Mouse (Mus musculus) heart, embryonic 16.5 days (tissue): ENCODE results near the gene H2-Q10. TPM values are rescaled to one million over a fixed set of nuclear protein-coding genes. Genes with fewer than 3 reads are reported as not detected.

Experiments used
- ATAC-seq: fragments of 200-750 bp; cut with Nextera tagmentation; replicated peaks from 2 replicates; pipeline ENCODE4 v1.8.0; 2017; ENCODE audit warnings: moderate number of reproducible peaks; ENCODE audit not compliant: insufficient read depth, low FRiP score; ENCODE audit errors: extremely low read depth
- H3K27ac ChIP-seq: fragments of 300-500 bp; sonication (generic); 2 replicates; pipeline ENCODE4 v1.5.1; 2014; ENCODE audit warnings: mild to moderate bottlenecking, low read length, control low read depth, moderate library complexity
- H3K27me3 ChIP-seq: fragments of 300-500 bp; sonication (generic); 2 replicates; pipeline ENCODE4 v1.6.1; 2014; ENCODE audit warnings: low read length, mixed read lengths; ENCODE audit not compliant: control insufficient read depth, insufficient read depth
- H3K36me3 ChIP-seq: fragments of 300-500 bp; sonication (generic); 2 replicates; pipeline ENCODE4 v1.6.1; 2014; ENCODE audit not compliant: control insufficient read depth, insufficient read depth
- H3K4me1 ChIP-seq: fragments of 300-500 bp; sonication (generic); 2 replicates; pipeline ENCODE4 v1.6.1; 2014; ENCODE audit warnings: low read length, mixed read lengths; ENCODE audit not compliant: control insufficient read depth, insufficient read depth
- H3K4me2 ChIP-seq: fragments of 300-500 bp; sonication (generic); 2 replicates; pipeline ENCODE4 v1.6.1; 2014; ENCODE audit warnings: low read depth, mild to moderate bottlenecking, control low read depth, low read length
- H3K4me3 ChIP-seq: fragments of 300-500 bp; sonication (generic); 2 replicates; pipeline ENCODE4 v1.5.1; 2014; ENCODE audit warnings: mild to moderate bottlenecking, control low read depth, low read length
- H3K9ac ChIP-seq: fragments of 300-500 bp; sonication (generic); 2 replicates; pipeline ENCODE4 v1.6.1; 2014; ENCODE audit warnings: low read length, control low read depth
- H3K9me3 ChIP-seq: fragments of 300-500 bp; sonication (generic); replicated peaks from 2 replicates; pipeline ENCODE4 v1.6.1; 2016; ENCODE audit warnings: low read length; ENCODE audit not compliant: control insufficient read depth
- WGBS: fragments of 180-500 bp; shearing (Covaris S2); extraction: QIAGEN DNeasy Blood & Tissue Kit; methylation state at CpG from one replicate; pipeline ENCODE4 v1.1.7; 2014; 5-methylcytosine and 5-hydroxymethylcytosine counted together
- polyA plus RNA-seq: library from polyadenylated mRNA; unstranded; fragments of >200 nt; fragmentation: Nextera tagmentation; extraction: Ambion mirVana; gene quantifications from 2 replicates; pipeline ENCODE4 v1.2.1, GENCODE M21; 2015

Gene H2-Q10
- polyA plus RNA-seq, 1 experiment from 2014 or later, result 0.58 TPM

DNA sequence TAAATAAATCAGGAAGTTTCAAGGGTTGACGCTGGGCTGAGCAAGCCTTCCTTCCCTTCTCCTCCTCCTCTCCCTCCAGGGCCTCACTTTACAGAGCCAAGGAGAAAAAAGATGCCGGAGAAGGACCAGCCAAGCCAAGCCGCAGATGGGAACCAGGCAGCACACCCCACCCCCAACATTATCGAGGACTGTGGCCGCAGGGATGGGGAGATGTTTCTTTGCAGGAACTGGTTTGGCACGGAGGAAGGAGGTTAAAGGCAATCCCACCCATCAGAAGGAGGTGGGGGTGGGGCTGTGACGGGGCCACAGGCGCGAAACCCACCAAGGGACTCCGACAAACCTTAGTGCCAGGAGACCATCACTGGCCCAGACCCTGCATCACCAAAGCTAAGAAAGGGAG, 16.8 kb downstream of the H2-Q10 start:
- no peaks in the 10 kb centered on the region for H3K36me3 ChIP-seq
- H3K27ac ChIP-seq, result no peak overlapping the region
- no peaks in the 10 kb centered on the region for H3K4me1 ChIP-seq
- no peaks in the 10 kb centered on the region for H3K9me3 ChIP-seq
- 54% methylated on average over 10 of the region's 10 CpGs for WGBS
- no peak overlapping the region for H3K4me3 ChIP-seq
- ATAC-seq, result no peak
- no peak overlapping the region for H3K4me2 ChIP-seq
- no peaks in the 10 kb centered on the region for H3K27me3 ChIP-seq
- H3K9ac ChIP-seq, result no peak overlapping the region

DNA sequence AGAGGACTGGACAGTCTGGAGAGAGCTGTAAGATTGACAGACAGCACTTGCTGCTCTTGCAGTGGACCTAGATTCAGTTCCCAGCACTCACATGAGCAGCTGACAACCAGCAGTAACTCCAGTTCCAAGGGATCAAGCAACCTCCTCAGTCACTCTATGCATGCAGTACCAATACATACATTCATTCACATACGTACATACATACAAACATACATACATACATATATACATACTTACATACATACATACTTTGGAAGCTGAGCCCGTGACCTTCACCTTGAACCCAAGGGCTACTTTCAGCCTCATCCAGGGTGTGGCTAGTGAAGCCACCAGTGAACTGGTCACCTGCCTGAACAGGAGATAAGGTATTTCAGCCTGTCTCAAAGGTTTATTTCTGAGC, 18.2 kb downstream of the H2-Q10 start:
- WGBS, result 91% methylated on average over 2 of the region's 2 CpGs
- no peaks in the 10 kb centered on the region for H3K9me3 ChIP-seq
- H3K27me3 ChIP-seq, result no peaks in the 10 kb centered on the region
- no peak for ATAC-seq
- H3K4me1 ChIP-seq, result no peaks in the 10 kb centered on the region
- no peak overlapping the region for H3K9ac ChIP-seq
- H3K36me3 ChIP-seq, result no peaks in the 10 kb centered on the region
- H3K27ac ChIP-seq, result no peak overlapping the region
- H3K4me3 ChIP-seq, result no peak overlapping the region
- no peak overlapping the region for H3K4me2 ChIP-seq

DNA sequence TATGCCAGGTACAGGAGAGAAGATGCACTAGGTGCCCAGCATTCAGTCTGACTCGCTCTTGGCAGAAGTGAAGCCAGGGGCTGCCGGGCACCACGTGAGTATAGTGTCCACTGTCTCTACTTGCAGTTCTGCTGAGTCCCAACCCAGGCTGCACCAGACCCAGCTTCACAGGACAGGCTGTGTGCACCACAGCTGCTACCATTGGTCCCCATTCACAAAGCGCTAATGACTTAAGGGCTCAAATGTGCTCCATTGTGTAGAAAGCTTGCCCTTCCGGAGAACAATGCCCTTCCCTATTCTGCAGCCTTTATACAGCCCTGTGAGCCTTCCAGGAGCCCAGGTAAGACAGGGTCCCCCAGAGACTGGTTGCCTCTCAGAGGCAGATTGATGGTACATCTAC, 20.4 kb downstream of the H2-Q10 start:
- Histone ChIP-seq H3K9me3 (no peaks in the 10 kb centered on the region), H3K4me2 (no peak overlapping the region), H3K9ac (no peak overlapping the region), H3K27me3 (no peaks in the 10 kb centered on the region), H3K4me3 (no peak overlapping the region), H3K27ac (no peak overlapping the region), H3K4me1 (no peaks in the 10 kb centered on the region), H3K36me3 (no peaks in the 10 kb centered on the region)
- no peak for ATAC-seq
- 78% methylated on average over 5 of the region's 5 CpGs for WGBS

DNA sequence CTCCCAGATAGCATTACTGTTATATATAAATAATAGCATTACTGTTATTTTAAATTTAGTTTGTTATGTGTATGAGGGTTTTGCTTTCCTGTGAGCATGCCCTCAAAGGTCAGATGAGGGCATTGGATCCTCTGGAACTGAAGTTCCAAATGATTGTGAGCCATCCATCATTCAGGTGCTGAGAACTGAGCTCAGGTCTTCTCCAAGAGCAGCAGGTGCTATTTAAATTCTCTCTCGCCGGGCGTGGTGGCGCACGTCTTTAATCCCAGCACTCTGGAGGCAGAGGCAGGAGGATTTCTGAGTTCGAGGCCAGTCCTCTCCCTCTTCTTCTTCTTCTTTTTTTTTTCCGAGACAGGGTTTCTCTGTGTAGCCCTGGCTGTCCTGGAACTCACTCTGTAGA, 27.2 kb downstream of the H2-Q10 start:
- no peaks in the 10 kb centered on the region for H3K4me1 ChIP-seq
- WGBS, result 92% methylated on average over 7 of the region's 7 CpGs
- H3K36me3 ChIP-seq, result no peaks in the 10 kb centered on the region
- H3K4me2 ChIP-seq, result no peak overlapping the region
- no peaks in the 10 kb centered on the region for H3K27me3 ChIP-seq
- H3K9me3 ChIP-seq, result no peaks in the 10 kb centered on the region
- no peak overlapping the region for H3K4me3 ChIP-seq
- ATAC-seq, result no peak
- no peak overlapping the region for H3K9ac ChIP-seq
- H3K27ac ChIP-seq, result no peak overlapping the region

DNA sequence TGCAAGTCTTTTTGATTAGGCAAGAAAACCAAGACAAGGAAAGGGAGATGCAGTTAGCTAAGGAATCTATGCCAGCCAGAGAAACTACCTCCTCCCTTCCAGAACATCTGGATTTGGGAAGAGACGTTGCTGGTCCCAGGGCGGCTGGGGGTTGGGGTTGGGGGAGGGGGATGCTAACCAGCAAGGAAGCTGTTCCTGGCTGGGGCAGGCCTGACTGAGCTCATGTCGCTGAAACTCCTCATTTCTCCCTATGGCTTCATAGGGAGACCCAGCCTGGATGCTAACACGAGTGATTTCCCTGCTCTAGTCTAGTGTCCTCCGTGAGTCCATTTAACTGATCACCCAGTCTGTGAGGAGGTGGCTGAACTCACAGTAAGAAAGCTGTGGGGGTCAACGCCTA, 32.3 kb downstream of the H2-Q10 start:
- Histone ChIP-seq H3K9ac (no peak overlapping the region), H3K27me3 (peaks cover 25% of the 10 kb centered on the region), H3K4me3 (no peak overlapping the region), H3K36me3 (no peaks in the 10 kb centered on the region), H3K4me1 (no peaks in the 10 kb centered on the region), H3K4me2 (no peak overlapping the region), H3K9me3 (no peaks in the 10 kb centered on the region), H3K27ac (no peak overlapping the region)
- 17% methylated on average over 6 of the region's 6 CpGs for WGBS
- ATAC-seq, result no peak

DNA sequence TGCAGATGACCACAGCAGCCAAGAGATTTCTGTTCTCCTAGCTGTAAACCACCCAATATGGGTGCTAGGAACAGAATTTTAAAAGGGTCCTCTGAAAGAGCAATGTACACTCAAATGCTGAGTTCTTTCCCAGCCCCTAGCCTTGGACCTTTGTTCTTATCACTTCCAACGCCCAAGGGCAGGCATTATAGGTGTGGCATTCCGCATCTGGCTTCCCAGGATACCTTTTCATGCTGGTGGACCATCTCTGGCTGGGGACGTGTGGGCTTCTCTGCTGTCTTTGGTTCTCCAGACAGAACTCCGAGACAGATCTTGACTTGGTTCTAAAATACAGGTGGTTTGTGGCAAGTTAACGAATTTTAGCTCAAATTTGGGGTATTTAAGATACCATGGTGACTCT, 32.9 kb downstream of the H2-Q10 start:
- Histone ChIP-seq H3K4me3 (no peak overlapping the region), H3K9me3 (no peaks in the 10 kb centered on the region), H3K36me3 (no peaks in the 10 kb centered on the region), H3K27me3 (peaks cover 29% of the 10 kb centered on the region), H3K4me2 (no peak overlapping the region), H3K9ac (no peak overlapping the region), H3K27ac (no peak overlapping the region), H3K4me1 (no peaks in the 10 kb centered on the region)
- no peak for ATAC-seq
- 51% methylated on average over 5 of the region's 5 CpGs for WGBS

DNA sequence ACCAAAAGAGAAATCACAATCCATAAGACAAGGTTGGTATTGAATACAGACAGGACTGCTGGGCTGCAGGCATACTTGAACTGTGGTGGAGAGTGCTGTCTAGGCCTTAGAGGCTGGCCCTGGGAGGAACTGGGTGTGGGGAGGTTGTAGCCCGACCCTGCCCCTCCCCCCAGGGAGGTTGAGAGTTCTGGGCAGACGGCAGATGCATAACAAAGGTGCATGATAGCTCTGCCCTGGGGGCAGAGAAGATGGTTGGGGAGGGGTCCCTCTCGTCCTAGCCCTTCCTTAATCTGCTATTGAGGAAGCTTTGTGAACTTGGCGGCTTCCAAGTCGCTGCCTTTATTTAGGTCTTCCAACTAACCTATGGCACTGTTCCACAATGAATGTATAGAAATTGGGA, 34.0 kb downstream of the H2-Q10 start:
- H3K27ac ChIP-seq, result no peak overlapping the region
- peaks cover 34% of the 10 kb centered on the region for H3K27me3 ChIP-seq
- H3K4me3 ChIP-seq, result no peak overlapping the region
- ATAC-seq, result no peak
- H3K4me1 ChIP-seq, result no peaks in the 10 kb centered on the region
- no peaks in the 10 kb centered on the region for H3K36me3 ChIP-seq
- no peak overlapping the region for H3K4me2 ChIP-seq
- no peaks in the 10 kb centered on the region for H3K9me3 ChIP-seq
- no peak overlapping the region for H3K9ac ChIP-seq
- WGBS, result 33% methylated on average over 5 of the region's 5 CpGs

DNA sequence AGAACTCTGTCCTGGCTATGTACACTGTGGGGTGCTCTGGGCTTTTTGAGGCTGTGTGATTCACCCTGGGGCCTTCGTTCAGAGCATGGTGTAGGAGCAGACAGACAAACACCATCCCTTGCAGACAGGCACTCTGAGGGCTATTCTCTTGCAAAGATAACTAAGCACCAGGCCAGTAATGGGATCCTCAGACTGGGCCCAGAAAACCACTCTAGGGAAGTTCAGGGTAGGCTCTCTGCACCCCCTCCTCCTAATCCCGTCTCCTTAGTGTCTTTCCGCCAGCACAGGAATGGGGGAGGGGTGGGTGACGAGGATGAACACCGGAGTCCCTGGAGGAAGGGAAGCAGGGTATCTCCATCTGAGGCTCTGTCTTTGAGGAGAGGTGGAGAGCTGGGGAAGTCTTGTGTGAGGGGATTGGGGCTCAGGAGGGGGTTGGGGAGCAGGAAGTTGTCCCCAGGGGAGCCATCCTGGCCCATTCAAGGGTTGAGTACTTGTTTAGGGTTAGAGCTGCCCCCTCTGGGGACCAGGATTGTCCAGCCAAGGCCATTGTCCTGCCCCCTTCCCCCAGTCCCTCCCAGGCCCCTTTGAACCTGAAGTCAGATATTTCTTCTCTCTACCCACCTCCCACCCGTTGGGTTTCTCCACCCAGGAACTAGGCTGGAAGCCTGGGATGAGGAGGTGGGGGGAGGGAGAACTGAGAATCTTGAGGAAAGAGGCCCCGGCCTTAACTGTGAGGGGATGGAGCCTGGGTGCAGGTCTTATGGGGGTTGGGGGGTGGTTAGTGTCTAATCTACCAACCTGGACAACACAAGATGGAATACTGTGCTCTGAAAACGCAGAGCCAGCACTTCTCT, 35.0 kb downstream of the H2-Q10 start:
- H3K9me3 ChIP-seq, result no peaks in the 10 kb centered on the region
- ATAC-seq, result no peak
- no peak overlapping the region for H3K4me3 ChIP-seq
- H3K27ac ChIP-seq, result no peak overlapping the region
- peaks cover 38% of the 10 kb centered on the region for H3K27me3 ChIP-seq
- H3K36me3 ChIP-seq, result no peaks in the 10 kb centered on the region
- no peaks in the 10 kb centered on the region for H3K4me1 ChIP-seq
- H3K4me2 ChIP-seq, result no peak overlapping the region
- H3K9ac ChIP-seq, result no peak overlapping the region
- 33% methylated on average over 8 of the region's 8 CpGs for WGBS

DNA sequence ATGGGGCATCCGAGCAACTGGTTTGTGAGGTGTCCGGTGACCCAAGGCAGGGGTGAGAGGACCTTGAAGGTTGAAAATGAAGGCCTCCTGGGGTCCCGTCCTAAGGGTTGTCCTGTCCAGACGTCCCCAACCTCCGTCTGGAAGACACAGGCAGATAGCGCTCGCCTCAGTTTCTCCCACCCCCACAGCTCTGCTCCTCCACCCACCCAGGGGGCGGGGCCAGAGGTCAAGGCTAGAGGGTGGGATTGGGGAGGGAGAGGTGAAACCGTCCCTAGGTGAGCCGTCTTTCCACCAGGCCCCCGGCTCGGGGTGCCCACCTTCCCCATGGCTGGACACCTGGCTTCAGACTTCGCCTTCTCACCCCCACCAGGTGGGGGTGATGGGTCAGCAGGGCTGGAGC, 35.9 kb downstream of the H2-Q10 start, which contains the start of gene Pou5f1:
Pou5f1 (plus strand) TSS at position 243 of the 400 bp plus-strand sequence.
- no peak within 1 kb of the TSS for H3K4me3 ChIP-seq
- no peaks in the 10 kb centered on the region for H3K9me3 ChIP-seq
- ATAC-seq, result no peak; the same call in 1 of the 2 replicates
- H3K27me3 ChIP-seq, result peaks cover 38% of the 10 kb centered on the region
- H3K36me3 ChIP-seq, result no peaks in the 10 kb centered on the region
- WGBS, result 30% methylated on average over 13 of the region's 13 CpGs
- no peaks in the 10 kb centered on the region for H3K4me1 ChIP-seq
- no peak within 1 kb of the TSS for H3K4me2 ChIP-seq
- no peak within 1 kb of the TSS for H3K27ac ChIP-seq
- no peak within 1 kb of the TSS for H3K9ac ChIP-seq
